Mouse (Mus musculus) layer of hippocampus, postnatal 10 days (tissue): ENCODE measurements around the gene Kif1c. TPM values are rescaled to one million over a fixed set of nuclear protein-coding genes. Genes with fewer than 3 reads are reported as not detected.
A peak's percentile ranks its signal among the peaks of the same experiment; 100 is the strongest.
"Not testable (repeated sequence)": the region's sequence is repeated elsewhere in the genome, so short reads cannot be mapped to it uniquely, and the experiment has no call there.

Experiments used
- DNase-seq, 2 experiments: peaks; one replicate each; pipeline ENCODE4 v3.0.0; 2021; ENCODE audit warnings: low spot score in 2 of 2
- total RNA-seq, 2 experiments: library from RNA; stranded (reverse); gene quantifications; 2 replicates each; pipeline ENCODE4 v1.2.3; 2021

Kif1c gene
- total RNA-seq, 2 experiments from 2014 or later = 55.9 to 59.9 TPM

- DNase-seq = peak in 1 of 2 experiments; percentile 42
Measured at GRCm38 (mm10) chr11:70742117-70742516, 41.8 kb downstream of the Kif1c start.

- DNase-seq = peak; percentile 46 to 62
Measured at GRCm38 (mm10) chr11:70742581-70743459, 42.5 kb downstream of the Kif1c start.

GRCm38 (mm10) chr11:70745636-70746035 lies 45.3 kb downstream of the Kif1c start:
- DNase-seq = no peak

- DNase-seq = no peak
Measured at GRCm38 (mm10) chr11:70747876-70748545, 47.7 kb downstream of the Kif1c start.

- no peak for DNase-seq
Measured at GRCm38 (mm10) chr11:70752337-70753017, 52.1 kb downstream of the Kif1c start.

GRCm38 (mm10) chr11:70753146-70753545 lies 52.8 kb downstream of the Kif1c start:
- no peak for DNase-seq

GRCm38 (mm10) chr11:70754476-70754875 lies 54.1 kb downstream of the Kif1c start:
- no peak for DNase-seq

- DNase-seq = no peak
Measured at GRCm38 (mm10) chr11:70754958-70755357, 54.6 kb downstream of the Kif1c start.

GRCm38 (mm10) chr11:70755645-70756044 lies 55.3 kb downstream of the Kif1c start:
- DNase-seq = peak; percentile 91 to 93

GRCm38 (mm10) chr11:70760446-70760845 lies 60.1 kb downstream of the Kif1c start:
- DNase-seq = not testable (repeated sequence)

- DNase-seq = no peak
Measured at GRCm38 (mm10) chr11:70762641-70763040, 62.3 kb downstream of the Kif1c start.

GRCm38 (mm10) chr11:70763582-70763935 lies 63.2 kb downstream of the Kif1c start:
- no peak for DNase-seq

GRCm38 (mm10) chr11:70763936-70764808 lies 63.8 kb downstream of the Kif1c start, which contains the start of gene Zfp3:
Gene Zfp3 (plus strand): TSS chr11:70764209.
- DNase-seq = peak; percentile 79 to 84

- no peak for DNase-seq
Measured at GRCm38 (mm10) chr11:70765776-70766445, 65.6 kb downstream of the Kif1c start.

GRCm38 (mm10) chr11:70770804-70771203 lies 70.5 kb downstream of the Kif1c start:
- DNase-seq = no peak

GRCm38 (mm10) chr11:70776830-70777571 lies 76.7 kb downstream of the Kif1c start:
- DNase-seq = peak; percentile 65 to 83

GRCm38 (mm10) chr11:70777634-70778033 lies 77.3 kb downstream of the Kif1c start:
- DNase-seq = no peak

GRCm38 (mm10) chr11:70778058-70778457 lies 77.7 kb downstream of the Kif1c start:
- DNase-seq = not testable (repeated sequence)
